Mouse (Mus musculus): ENCODE results near the gene Eif3d. TPM values are rescaled to one million over a fixed set of nuclear protein-coding genes. Genes with fewer than 3 reads are reported as not detected.
A peak's percentile ranks its signal among the peaks of the same experiment; 100 is the strongest.

Gene Eif3d
- total RNA-seq, 2 experiments from 2014 or later: 41.5 to 50.3 TPM

GRCm38 (mm10) chr15:77923267-77924035 is 47.2 kb downstream of the Eif3d start:
- ATAC-seq (replicated peaks; ENCODE audit: low FRiP score, poor library complexity, severe bottlenecking): no peak

GRCm38 (mm10) chr15:77922710-77923109 is 47.9 kb downstream of the Eif3d start:
- no peak for ATAC-seq (replicated peaks; ENCODE audit: low FRiP score, poor library complexity, severe bottlenecking)

- no peak for ATAC-seq (replicated peaks; ENCODE audit: low FRiP score, poor library complexity, severe bottlenecking)
Observed at GRCm38 (mm10) chr15:77921636-77922035, 49.0 kb downstream of the Eif3d start.

GRCm38 (mm10) chr15:77920511-77921462 is 49.8 kb downstream of the Eif3d start:
- ATAC-seq (replicated peaks; ENCODE audit: low FRiP score, poor library complexity, severe bottlenecking): no peak

GRCm38 (mm10) chr15:77919441-77919840 is 51.2 kb downstream of the Eif3d start:
- no peak for ATAC-seq (replicated peaks; ENCODE audit: low FRiP score, poor library complexity, severe bottlenecking)

- ATAC-seq (replicated peaks; ENCODE audit: low FRiP score, poor library complexity, severe bottlenecking): peak; percentile 72
Observed at GRCm38 (mm10) chr15:77916851-77917544, 53.6 kb downstream of the Eif3d start.

- no peak for ATAC-seq (replicated peaks; ENCODE audit: low FRiP score, poor library complexity, severe bottlenecking)
Observed at GRCm38 (mm10) chr15:77915287-77915686, 55.3 kb downstream of the Eif3d start.

- no peak for ATAC-seq (replicated peaks; ENCODE audit: low FRiP score, poor library complexity, severe bottlenecking)
Observed at GRCm38 (mm10) chr15:77914507-77914906, 56.1 kb downstream of the Eif3d start.

GRCm38 (mm10) chr15:77913054-77913453 is 57.6 kb downstream of the Eif3d start:
- no peak for ATAC-seq (replicated peaks; ENCODE audit: low FRiP score, poor library complexity, severe bottlenecking)

- ATAC-seq (replicated peaks; ENCODE audit: low FRiP score, poor library complexity, severe bottlenecking): no peak
Observed at GRCm38 (mm10) chr15:77912585-77912984, 58.0 kb downstream of the Eif3d start.

GRCm38 (mm10) chr15:77912048-77912447 is 58.6 kb downstream of the Eif3d start:
- no peak for ATAC-seq (replicated peaks; ENCODE audit: low FRiP score, poor library complexity, severe bottlenecking)

- ATAC-seq (replicated peaks; ENCODE audit: low FRiP score, poor library complexity, severe bottlenecking): no peak
Observed at GRCm38 (mm10) chr15:77911065-77911464, 59.5 kb downstream of the Eif3d start.

Other genes starting within 250 kb of the Eif3d start
- not detected in 2 replicates for gene Apol9b, start 241.8 kb downstream of the Eif3d start, total RNA-seq (2015; ENCODE audit: low replicate concordance)
- gene Apol9b, start 241.8 kb downstream of the Eif3d start, total RNA-seq (2017; ENCODE audit: low replicate concordance): not detected in 2 replicates
- 44.6 and 58.5 TPM in 2 replicates for gene Apol8, start 213.8 kb downstream of the Eif3d start, total RNA-seq (2015; ENCODE audit: low replicate concordance)
- 77.3 and 107 TPM in 2 replicates for gene Apol8, start 213.8 kb downstream of the Eif3d start, total RNA-seq (2017; ENCODE audit: low replicate concordance)
- 105 and 110 TPM in 2 replicates for gene Myh9, start 128.6 kb downstream of the Eif3d start, total RNA-seq (2015; ENCODE audit: low replicate concordance)
- 158 and 246 TPM in 2 replicates for gene Myh9, start 128.6 kb downstream of the Eif3d start, total RNA-seq (2017; ENCODE audit: low replicate concordance)
- gene Txn2, start 41.8 kb downstream of the Eif3d start, total RNA-seq (2015; ENCODE audit: low replicate concordance): 63.7 and 67.4 TPM in 2 replicates
- 16.9 and 29.4 TPM in 2 replicates for gene Txn2, start 41.8 kb downstream of the Eif3d start, total RNA-seq (2017; ENCODE audit: low replicate concordance)
- 2.1 and 5.9 TPM in 2 replicates for gene Foxred2, start 14.1 kb downstream of the Eif3d start, total RNA-seq (2015; ENCODE audit: low replicate concordance)
- 2.5 and 4.7 TPM in 2 replicates for gene Foxred2, start 14.1 kb downstream of the Eif3d start, total RNA-seq (2017; ENCODE audit: low replicate concordance)
- gene Cacng2, start 149.2 kb upstream of the Eif3d start, total RNA-seq (2015; ENCODE audit: low replicate concordance): not detected in 2 replicates
- not detected in 2 replicates for gene Cacng2, start 149.2 kb upstream of the Eif3d start, total RNA-seq (2017; ENCODE audit: low replicate concordance)
- 15.7 and 24.4 TPM in 2 replicates for gene Ift27, start 203.3 kb upstream of the Eif3d start, total RNA-seq (2015; ENCODE audit: low replicate concordance)
- gene Ift27, start 203.3 kb upstream of the Eif3d start, total RNA-seq (2017; ENCODE audit: low replicate concordance): 2.0 and 4.6 TPM in 2 replicates
- not detected in 2 replicates for gene Pvalb, start 235.6 kb upstream of the Eif3d start, total RNA-seq (2015; ENCODE audit: low replicate concordance)
- gene Pvalb, start 235.6 kb upstream of the Eif3d start, total RNA-seq (2017; ENCODE audit: low replicate concordance): not detected in 2 replicates

Measured in erythroblast, adult 5-6 weeks (primary cell).